Mouse (Mus musculus) spleen, adult 2 months (tissue): ENCODE data around the gene Otulinl.

ENCODE experiments used
- CTCF ChIP-seq: fragments of 200-500 bp; IDR thresholded peaks from 2 replicates; pipeline ENCODE4 v1.5.1; 2011; ENCODE audit warnings: mild to moderate bottlenecking, inconsistent platforms; ENCODE audit not compliant: insufficient read depth, insufficient read length, insufficient replicate concordance; ENCODE audit errors: extremely low read depth
- POLR2A ChIP-seq: fragments of 200-500 bp; IDR thresholded peaks from 2 replicates; pipeline ENCODE4 v1.6.1; 2011; ENCODE audit warnings: low read depth, low read length, inconsistent platforms

DNA sequence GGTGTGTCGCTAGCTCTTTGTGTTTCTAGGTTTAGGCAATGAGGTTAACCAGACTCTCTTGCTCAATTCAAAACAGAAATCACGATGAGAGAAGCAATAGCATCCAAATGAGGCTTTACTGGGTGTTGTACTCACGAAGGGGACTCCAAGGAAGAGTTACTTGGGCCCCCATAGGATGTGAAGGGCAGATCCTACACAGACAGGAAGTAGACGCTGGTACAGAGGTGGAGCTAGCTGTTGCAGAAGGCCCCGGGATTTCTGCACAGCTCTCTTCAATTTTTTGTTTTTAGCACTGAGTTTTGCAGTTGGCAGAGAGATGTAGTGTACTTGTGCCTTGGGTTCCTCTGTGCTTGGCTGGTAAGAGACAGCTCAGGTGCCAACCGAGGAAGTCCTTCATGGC is 44.8 kb upstream of the Otulinl start:
- TF ChIP-seq CTCF (no peak), POLR2A (no peak)
